Mouse (Mus musculus) gastrocnemius, postnatal 14 days (tissue): ENCODE data around the gene Pygm. TPM values are rescaled to one million over a fixed set of nuclear protein-coding genes. Genes with fewer than 3 reads are reported as not detected.

Experiments
- DNase-seq: peaks from one replicate; pipeline ENCODE4 v3.0.0; 2021; ENCODE audit warnings: mixed read lengths
- intact Hi-C: fragments of 180-260 bp; cut with DNase I; formaldehyde crosslinking; loops from one replicate; pipeline ENCODE4 v1.15.1; 2025; ENCODE audit warnings: low total_unique reads
- total RNA-seq, 2 experiments: library from RNA; stranded (reverse); gene quantifications; 2 replicates each; pipeline ENCODE4 v1.2.3; 2021

The Pygm gene
- total RNA-seq, 2 experiments from 2014 or later: 4,021 to 4,833 TPM

GRCm38 (mm10) chr19:6401131-6401815 lies 17.1 kb downstream of the Pygm start:
- intact Hi-C loops: no loop called here
- peak; percentile 85 for DNase-seq

- intact Hi-C loops: no loop called here
- DNase-seq: no peak
Measured at GRCm38 (mm10) chr19:6401951-6402350, 17.8 kb downstream of the Pygm start.

GRCm38 (mm10) chr19:6403869-6404268 lies 19.7 kb downstream of the Pygm start:
- no peak for DNase-seq
- intact Hi-C loops: no loop called here

- no peak for DNase-seq
- intact Hi-C loops: no loop called here
Measured at GRCm38 (mm10) chr19:6405433-6405832, 21.2 kb downstream of the Pygm start.

GRCm38 (mm10) chr19:6407109-6407508 lies 22.9 kb downstream of the Pygm start:
- intact Hi-C loops: no loop called here
- no peak for DNase-seq

- DNase-seq: no peak
- intact Hi-C loops: no loop called here
Measured at GRCm38 (mm10) chr19:6407816-6408510, 23.8 kb downstream of the Pygm start.

GRCm38 (mm10) chr19:6408749-6409148 lies 24.6 kb downstream of the Pygm start:
- DNase-seq: no peak
- intact Hi-C loops: no loop called here

GRCm38 (mm10) chr19:6409176-6409575 lies 25.0 kb downstream of the Pygm start:
- no peak for DNase-seq
- intact Hi-C loops: no loop called here

GRCm38 (mm10) chr19:6409936-6410335 lies 25.7 kb downstream of the Pygm start:
- no peak for DNase-seq
- intact Hi-C loops: no loop called here

- intact Hi-C loops: no loop called here
- no peak for DNase-seq
Measured at GRCm38 (mm10) chr19:6412798-6413197, 28.6 kb downstream of the Pygm start.

- intact Hi-C loops: loop anchor here (5.0 kb wide), 1 partner anchor 37 kb away; no protein-coding TSS in a partner anchor
- no peak for DNase-seq
Measured at GRCm38 (mm10) chr19:6415454-6415853, 31.3 kb downstream of the Pygm start.

- intact Hi-C loops: loop anchor here (5.0 kb wide), 1 partner anchor 36 kb away; no protein-coding TSS in a partner anchor
Measured at GRCm38 (mm10) chr19:6416124-6416770, 32.0 kb downstream of the Pygm start.

GRCm38 (mm10) chr19:6416894-6417761 lies 32.9 kb downstream of the Pygm start:
- no peak for DNase-seq
- intact Hi-C loops: loop anchor here (5.0 kb wide), 1 partner anchor 35 kb away; no protein-coding TSS in a partner anchor

More at GRCm38 (mm10) chr19:6416124-6416770, 32.0 kb downstream of the Pygm start:
- DNase-seq: no peak

GRCm38 (mm10) chr19:6418233-6418879 lies 34.2 kb downstream of the Pygm start, which contains the start of gene Nrxn2:
Gene Nrxn2, plus strand, starts transcription at chr19:6418731.
- intact Hi-C loops: loop anchor here (5.0 kb wide), 1 partner anchor 34 kb away; no protein-coding TSS in a partner anchor
- peak; percentile 84 for DNase-seq

GRCm38 (mm10) chr19:6418984-6419692 lies 34.9 kb downstream of the Pygm start:
- intact Hi-C loops: loop anchor here (5.0 kb wide), 1 partner anchor 33 kb away; no protein-coding TSS in a partner anchor
- no peak for DNase-seq

GRCm38 (mm10) chr19:6419805-6420310 lies 35.7 kb downstream of the Pygm start:
- DNase-seq: no peak
- intact Hi-C loops: loop anchor here (5.0 kb wide), 1 partner anchor 32 kb away; no protein-coding TSS in a partner anchor

GRCm38 (mm10) chr19:6420481-6421210 lies 36.4 kb downstream of the Pygm start:
- intact Hi-C loops: no loop called here
- DNase-seq: no peak
